Mouse (Mus musculus) spleen, postnatal 10 days (tissue): ENCODE measurements around the gene Srsf9.
A peak's percentile ranks its signal among the peaks of the same experiment; 100 is the strongest.

Source experiments
- DNase-seq, 2 experiments: peaks; one replicate each; pipeline ENCODE4 v3.0.0; 2021 to 2022; ENCODE audit warnings: low spot score in 2 of 2

The Srsf9 gene

DNA sequence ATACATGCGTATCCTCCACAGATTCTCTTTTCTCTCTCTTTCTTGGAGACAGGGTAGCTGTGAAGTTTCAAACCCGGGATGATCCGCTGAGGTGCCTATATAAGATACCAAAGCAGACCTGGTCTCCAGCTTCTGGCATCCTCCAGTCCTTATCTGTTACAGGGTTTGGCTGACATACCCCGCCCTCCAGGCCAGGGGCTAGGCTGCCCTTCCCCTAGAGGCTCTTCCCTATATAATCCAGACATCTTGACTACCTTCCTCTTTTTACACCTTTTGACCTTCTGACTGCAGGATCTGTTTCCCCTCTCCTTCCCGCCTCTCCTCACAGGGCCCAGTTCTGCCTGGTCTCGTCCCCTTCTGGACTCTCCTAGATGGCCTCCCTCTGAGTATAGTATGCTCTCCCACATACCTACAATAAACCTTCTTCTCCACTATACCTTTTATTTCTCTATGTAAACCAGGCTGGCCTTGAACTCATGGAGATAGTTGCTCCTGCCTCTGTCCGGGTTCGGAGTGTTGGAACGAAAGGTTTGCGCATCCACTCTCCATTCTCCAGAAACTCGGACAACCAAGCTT is 633 bp upstream of the Srsf9 start:
- peak in 1 of 2 experiments; percentile 52 for DNase-seq

DNA sequence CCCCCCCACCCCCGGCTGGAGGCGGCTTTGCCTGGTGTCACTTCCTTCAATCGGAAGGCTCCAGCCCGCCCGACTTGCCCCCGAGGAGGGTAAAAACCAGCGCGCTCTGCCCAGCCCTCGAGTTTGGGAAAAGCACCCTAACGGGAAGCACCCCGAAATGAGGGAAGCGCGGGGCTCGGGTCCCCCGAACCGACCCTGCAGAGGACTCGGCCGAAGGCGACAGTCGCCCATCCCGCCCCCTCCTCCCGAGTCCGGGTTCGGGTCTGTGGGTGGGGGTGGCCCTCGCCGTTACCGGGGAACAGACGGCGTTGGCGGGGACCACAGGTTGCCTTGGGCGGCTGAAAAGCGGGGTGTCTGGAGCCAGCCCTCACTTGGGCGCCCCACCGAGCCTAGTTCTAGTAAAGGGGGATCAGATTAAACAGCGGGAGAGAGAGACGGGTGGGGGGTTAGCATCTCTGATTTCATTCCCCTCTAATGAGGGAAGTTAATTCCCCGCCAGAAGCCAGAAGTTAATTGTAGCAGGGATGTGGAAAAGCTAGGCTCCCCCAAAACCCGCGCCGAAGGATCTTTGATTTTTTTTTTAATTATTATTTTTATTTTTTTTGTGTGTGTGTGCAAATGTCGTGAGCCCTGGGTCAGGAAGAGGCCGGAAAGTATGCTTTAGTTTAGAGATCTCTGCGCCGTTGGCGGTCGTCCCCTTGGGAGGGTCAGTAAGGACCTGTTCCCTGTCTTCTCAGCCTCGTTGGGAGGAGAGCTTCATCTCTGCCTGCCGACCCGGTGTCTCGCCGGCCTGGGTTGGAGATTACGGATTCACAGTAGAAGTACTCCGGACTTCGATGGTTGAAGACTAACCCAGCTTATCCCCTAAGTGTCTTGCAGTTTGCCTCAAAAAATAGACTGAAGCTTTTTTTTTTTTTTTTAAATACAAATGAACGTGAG is 902 bp downstream of the Srsf9 start:
- DNase-seq, result peak; percentile 62 to 75

DNA sequence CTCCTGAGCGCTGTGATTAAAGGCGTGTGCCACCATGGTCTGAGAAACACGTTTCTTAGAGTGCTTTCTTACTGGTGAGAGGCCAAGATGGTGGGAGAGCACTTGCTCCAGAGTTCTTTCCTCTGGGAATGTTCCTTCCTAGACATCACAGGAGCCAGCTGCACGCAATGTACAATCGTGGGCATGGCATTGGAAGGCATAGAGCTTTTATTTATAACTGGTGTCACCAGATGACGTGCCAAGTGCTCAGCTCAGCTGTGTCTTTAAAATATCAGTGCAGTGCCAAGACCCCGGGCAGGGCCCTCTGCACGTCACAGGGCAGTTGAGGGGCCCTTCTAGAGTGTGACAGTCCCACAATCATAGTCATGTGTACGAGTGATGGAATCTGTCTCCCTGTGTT is 4.0 kb downstream of the Srsf9 start:
- no peak for DNase-seq

DNA sequence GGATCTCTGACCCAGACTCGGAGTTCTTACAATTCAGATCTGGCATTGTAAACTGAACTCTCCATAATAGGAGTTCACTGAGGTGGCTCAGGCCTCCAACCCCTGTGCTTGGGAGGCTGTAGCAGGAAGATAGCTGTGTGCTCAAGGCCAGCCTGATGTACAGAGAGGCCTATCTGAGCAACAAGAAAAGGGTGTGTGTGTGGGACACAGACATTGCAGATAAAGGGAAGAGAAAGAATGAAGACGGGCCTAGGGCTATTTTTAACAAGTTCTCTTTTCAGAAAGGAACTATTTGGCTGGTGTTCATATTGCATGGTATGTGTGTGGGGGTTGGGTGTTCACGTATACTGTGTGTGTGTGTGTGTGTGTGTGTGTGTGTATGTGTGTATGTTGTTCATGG is 6.6 kb downstream of the Srsf9 start:
- DNase-seq, result peak in 1 of 2 experiments; percentile 36

DNA sequence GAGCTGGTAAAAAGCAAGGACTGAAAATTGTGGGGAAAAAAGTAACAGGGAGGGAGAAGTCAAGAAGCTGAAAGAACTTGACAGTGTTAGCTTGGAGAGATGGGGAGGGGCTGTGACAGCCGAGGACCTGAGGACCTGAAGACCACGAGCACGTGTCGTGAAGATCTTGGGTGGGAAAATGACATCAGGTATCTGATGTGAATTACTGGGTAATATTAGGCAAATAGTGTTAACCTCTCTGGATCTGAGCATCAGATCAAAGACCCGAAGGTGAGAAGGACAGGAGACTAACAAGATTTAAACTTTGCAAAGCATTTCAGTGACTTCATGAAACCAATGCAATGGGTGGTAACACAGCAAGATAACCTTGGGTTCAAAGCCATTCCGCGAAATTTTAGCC is 13.0 kb downstream of the Srsf9 start:
- DNase-seq, result no peak

DNA sequence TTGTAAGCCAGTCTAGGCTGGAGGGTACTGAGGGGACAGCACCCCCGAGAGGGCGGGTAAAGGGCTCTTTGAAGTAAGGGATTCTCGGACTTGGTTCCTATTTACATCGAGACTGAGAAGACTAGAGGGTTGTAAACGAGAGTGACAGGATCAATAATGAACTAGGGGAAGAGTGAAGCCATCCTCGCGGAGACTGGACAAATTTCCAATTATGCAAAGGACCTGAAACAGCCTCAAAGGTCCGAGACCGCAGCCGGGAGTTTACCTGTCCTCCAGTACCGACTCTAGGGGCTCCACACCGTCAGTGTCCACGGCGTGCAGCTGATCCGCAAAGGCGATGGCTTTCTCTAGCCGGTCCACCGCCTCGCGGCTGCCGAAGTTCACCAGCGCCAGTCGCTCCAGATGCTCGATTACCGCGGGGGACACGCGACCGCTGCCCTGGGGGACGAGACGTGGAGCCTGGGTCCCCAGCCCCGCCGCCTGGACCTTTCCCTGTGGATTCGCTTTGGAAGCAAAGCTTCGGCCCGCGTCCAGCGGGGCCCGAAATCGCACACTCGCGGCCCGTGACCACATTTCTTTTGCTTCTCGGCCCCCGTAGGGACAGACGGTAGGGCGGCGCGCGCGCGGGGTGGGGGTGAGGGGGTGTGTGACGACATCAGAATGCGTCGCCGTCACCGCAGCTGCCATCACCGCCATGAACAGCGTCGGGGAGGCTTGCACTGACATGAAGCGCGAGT is 13.8 kb downstream of the Srsf9 start, which contains the start of the genes Gatc and Triap1:
Gene Gatc (minus strand): TSS at position 602 of the 737 bp plus-strand sequence.
Gene Triap1 (plus strand): TSS at position 649 of the 737 bp plus-strand sequence.
- DNase-seq, result peak; percentile 87 to 92

DNA sequence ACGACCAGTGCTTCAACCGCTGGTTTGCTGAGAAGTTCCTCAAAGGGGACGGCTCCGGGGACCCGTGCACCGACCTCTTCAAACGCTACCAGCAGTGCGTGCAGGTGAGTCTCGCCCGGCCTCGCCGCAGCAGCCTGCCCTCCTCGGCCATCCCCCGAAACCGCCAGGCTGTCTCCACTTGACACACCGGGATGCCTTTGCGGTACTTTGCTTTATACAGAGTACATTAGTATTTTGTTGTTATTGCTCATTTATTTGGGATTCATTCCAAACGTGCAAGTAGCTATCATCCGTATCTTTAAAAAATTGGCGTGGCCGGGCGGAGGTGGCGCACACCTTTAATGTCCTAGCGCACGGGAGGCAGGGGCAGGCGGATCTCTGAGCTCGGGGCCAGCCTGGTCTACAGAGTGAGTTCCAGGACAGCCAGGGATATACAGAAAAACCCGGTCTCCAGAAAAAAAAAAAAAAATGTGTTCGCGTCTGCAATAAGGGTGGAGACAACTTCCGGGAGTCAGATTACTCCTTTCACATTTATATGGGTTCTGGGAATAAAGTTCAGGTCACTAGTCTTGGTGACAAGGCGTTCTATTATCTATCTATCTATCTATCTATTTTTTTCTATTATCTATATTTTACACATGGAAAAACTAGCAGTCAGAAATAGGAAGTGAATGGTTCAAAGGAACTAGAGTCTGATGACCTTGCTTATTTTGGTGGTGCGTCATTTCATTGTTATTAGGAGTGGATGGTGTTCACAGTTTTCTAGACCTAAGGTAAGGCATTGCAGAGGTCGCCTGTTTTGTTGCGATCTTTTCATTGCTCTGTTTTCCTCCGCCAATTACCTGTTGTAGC is 14.6 kb downstream of the Srsf9 start:
- no peak for DNase-seq

DNA sequence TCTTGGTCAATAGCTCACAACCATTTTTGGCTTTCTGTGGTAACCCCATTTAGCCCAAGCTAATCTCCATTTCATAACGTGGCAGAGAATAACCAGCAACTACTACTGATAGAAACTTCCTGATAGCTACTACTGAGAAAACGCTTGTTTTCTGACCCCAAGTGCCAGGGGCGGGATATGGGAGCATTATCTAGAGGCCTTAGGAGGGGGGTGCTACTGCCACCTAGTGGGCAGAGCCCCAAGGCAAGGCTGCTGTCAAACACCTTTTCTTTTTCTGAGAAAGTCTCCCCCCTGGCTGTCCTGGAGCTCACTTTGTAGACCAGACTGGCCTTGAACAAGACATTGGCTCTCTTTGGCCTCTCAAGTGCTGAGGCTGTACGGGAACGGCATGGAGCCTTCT is 20.6 kb downstream of the Srsf9 start:
- DNase-seq, result peak; percentile 87 to 94

DNA sequence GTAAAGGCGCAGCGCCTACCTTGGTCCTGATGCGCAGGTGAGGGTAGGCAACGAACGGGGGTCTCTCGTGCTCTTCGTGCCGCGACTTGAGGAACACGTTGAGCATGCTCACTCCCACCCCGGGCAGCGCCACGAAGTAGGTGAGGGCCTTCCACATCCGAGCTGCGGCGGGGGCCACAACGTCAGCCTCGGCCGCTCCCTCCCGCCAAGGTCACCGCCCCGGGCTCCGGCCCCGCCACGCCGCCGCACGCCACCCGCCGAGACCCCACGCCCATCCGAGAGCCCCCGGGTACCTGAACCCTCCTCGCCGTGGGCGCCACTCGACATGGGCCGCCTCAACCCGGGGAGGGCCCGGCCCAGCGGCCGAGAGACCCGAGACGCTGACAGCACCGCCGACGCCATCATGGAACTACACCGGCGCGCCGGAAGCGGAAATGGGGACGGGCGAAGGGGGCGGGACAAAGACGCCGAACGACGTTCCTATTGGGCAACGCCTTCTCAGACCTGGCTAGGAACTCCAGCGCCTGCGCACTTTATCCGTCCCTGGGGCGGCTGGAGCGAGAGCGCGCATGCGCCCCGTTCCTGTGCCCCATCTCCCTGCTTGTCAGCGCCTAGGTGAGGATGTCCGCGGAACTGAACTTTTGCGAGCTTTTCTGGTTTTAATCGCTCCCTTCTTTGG is 21.7 kb downstream of the Srsf9 start, which contains the start of gene Cox6a1:
Gene Cox6a1 (minus strand): TSS at position 436 of the 679 bp plus-strand sequence.
- peak; percentile 98 to 99 for DNase-seq

DNA sequence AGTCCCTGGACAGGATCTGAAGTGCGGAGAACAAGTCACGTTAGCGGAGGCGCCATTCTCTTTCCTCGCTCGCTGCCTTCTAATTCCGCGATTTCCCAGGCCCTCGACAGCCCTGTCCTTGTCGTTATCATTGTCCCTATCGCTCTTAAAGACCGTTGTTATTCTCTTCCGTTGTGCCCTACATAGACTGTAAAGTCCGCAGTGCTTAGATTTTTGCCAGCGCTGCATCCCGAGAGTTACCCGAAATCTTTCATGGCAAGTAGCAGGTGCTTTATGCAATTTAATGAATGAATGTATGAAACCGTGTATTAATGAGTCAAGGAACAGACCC is 22.2 kb downstream of the Srsf9 start:
- DNase-seq, result no peak

DNA sequence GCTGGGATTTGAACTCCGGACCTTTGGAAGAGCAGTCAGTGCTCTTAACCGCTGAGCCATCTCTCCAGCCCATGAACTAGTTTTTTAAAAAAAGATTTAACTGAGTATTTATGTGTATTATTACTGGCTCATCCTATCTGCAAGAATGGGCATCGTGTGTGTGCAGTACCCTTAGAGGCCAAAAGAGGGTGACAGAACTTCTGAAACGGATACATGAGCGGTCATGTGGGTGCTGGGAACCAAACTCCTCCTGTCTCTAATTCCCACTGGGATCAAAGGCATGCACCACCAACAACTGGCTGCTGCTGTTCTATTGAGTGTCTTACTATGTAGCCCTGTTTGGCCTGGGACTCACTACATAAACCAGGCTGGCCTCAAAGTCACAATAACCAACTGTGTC is 24.4 kb downstream of the Srsf9 start:
- no peak for DNase-seq

DNA sequence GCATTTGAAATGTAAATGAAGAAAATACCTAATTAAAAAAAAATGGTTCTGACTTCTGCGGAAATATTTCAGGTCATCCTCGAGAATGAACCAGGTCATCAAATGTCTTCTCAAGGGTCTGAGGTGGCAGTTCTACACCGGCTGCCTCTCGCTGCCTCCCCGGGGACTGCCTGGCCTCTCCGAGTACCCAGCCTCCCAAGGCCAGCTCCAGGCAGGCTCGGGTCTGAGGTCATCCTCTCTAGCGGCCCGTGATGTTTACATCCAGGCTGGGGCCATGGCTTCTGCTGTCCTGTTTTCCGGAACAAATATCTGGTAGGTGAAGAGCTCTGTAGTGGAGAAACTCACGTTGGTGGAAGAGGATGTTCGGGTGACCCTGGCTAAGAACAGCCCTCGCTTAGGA is 28.1 kb downstream of the Srsf9 start:
- no peak for DNase-seq

DNA sequence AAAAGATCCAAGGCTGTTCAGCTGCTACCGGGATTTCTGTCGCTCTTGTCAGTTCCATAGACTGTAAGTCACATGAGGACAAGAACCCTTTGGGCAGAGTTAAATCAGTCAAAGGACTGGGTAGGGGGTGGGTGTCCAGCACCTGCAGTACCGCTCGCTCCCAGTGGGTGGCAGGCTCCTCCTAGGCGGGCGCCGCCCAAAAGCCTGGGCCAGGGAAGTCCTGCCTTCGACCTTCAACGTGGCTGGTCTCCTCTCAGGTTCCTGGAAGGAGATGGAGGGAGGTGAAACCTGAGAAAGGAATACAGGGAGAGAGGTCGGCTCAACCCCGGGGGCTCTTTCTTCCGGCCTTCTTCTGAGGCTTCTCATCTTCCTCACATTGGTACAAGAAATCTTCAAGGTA is 31.9 kb downstream of the Srsf9 start:
- DNase-seq, result peak; percentile 85 to 90

DNA sequence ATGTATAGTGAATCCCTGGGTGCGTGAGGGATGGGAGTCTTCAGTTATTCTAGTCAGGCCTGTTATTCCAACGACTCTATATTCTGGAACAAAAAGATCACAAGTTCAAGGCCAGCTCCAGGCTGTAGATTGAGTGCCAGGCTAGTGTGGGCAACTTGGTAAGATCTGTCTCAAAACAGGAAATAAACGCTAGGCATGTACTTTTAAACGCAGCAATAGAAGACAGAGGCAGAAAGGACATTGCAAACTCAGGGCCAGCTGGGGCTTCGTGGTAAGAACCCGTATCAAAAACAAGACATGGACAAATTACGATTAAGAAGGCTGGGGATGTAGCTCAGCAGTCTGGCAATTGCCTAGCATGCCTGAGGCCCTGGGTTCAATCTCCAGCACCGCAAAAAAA is 32.5 kb downstream of the Srsf9 start:
- no peak for DNase-seq

DNA sequence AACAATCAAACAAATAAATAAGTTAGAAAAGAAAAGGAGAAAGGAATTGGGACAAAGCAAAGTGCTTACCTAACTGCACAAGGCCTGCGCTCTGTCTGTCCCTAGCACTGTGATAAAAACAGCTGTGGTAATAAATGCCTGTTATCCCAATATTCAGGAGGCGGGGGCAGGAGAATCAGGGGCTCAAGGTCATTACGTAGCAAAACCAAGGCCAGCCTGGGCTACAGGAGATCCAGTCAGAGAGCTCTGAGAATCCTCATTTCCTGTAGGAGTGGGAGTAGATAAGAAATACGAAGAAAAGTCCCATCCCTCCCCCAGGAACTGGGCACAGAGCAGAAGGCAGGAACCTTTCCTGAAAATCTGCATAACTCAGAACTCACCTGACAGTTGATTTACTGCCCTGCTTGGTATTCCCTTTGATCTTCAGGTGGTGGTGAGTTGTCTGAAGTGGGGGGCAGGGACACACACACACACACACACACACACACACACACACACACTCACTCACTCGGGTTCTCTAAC is 32.9 kb downstream of the Srsf9 start:
- no peak for DNase-seq

DNA sequence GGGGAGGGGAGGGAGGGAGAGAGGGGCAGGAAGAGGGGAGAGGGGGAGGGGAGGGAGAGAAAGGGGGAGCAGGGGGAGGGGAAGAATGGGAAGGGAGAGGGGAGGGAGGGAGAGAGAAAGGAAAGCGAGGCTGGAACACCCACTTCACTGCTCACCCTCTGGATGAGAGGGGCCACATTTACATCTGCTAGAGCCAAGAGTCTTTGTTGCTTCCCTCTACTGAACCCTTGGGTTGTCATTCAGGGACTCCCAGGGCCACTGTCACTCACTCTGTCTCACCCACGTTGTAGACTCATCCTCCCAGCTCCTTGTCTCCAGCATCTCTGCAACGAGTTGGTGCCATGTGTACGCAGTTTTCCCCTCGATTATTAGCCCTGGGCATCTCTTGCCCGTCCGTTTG is 35.2 kb downstream of the Srsf9 start:
- no peak for DNase-seq

DNA sequence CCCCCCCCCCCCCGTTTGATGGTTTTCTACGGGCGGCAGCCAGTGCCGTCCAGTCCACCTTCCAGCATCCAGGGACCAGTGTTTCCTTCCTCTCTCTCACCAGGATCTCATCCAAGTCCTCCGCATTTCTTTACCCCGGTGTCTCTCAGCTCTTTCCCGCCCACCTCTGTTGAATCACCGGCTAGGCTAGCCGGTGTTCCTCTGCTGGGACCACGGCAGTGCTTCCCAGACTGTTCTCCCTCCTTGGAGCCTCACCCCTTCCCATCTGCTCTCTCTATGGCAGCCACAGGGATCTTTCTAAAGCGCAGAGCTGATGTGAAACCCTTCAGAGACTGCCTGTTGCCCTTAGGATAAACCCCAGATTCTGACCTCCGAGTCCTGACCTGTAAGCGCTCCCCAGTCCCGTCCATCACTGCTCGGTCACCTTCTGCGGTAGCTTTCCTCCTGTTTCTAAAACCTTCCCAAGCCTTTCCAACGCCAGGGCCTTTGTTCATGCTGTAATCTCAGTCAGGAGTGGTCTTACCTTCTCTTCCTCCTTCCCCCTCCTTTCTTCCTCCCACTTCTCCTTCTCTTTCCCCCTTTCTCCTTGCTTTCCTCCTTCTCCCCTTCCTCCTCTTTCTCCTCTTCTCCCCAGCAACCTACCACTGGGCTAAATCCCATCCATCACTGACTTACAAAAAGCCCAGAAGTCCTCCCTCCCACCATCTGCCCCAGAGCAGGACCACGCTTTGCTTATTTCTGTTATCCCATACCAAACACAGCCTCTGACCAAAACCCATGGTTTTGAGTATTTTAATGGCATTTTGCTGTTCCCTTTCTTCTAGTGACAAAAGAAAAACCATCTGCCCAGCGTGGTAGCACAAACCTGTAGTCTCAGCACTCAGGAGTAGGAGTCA is 36.1 kb downstream of the Srsf9 start:
- no peak for DNase-seq

DNA sequence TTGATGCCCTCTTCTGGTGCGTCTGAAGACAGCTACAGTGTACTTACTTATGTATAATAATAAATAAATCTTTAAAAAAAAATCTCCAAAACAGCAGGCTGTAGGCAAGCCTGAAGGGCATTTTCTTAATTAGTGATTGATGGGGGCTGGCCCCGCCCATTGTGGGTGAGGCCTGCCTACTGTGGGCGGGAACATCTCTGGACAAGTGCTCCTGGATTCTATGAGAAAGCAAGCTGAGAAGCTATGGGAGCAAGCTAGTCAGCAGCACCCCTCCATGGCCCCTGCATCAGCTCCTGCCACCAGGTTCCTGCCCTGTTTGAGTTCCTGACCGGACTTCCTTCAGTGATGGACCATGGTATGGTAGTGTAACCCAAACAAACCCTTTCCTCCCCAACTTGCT is 37.8 kb downstream of the Srsf9 start:
- no peak for DNase-seq

DNA sequence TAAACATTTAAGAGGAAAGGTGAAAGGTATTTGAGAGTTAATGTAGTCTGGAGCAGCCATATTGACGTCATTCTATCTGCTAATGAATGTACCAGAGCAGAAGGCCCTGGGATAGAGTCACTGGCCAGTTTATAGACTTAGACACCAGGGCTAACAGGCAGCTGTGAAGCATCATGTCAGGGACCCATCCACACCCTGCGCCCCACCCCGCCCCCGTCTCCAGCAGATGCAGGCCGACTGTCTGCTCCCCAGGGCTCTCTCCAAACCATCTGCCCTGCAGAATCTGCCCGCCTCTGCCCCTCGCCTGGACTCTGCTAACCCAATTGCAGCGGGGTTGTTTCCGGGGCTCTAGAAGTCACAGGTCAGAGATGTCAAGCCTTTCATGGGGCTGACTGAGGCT is 44.8 kb downstream of the Srsf9 start:
- DNase-seq, result no peak
